ENCODE assay signal across 8 mouse cellular contexts in the genomic region with DNA sequence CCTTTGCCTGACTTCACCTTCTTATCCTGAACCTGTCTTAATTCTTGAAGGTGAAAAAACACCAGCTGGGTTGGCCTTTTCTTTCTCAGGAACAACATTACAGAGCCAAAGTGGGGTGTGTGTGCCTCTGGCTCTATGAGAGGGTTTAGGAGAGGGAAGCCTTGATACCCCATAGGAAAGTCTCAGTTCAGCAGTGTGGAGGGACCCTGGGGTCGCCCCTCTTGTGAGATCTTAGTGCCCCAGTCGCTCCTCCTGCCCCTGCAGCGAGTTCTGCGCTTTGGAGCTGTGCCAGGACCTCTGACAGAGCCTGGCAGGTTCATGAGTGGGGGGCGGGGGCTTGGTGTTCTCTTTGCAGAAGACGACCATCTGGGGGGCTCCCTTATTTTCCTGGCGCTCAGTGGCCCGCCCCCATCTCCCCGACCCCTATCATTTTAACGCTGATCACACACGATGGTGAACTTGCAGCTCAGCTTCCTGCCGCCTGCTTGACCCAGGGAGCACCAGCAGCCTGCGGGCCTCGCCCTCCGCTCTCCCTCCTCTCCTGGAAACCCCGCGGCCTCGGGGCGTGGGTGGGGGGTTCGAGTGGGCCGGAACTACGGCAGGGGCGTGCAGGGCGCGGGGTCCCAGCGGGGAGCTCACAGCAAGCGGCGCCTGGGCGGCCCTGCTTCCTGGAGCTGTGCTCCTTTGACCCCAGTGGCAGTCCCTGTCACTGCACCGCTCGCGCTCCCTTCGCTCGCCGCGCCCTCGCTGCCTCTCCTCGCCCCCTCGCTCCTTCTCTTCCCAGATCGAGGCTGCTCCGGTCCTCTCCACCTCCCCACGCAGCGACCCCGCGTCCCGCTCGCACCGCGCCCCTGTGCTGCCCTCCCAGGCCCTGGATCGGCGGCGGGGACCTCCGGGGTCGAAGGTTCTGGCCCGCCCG. TPM values are rescaled to one million over a fixed set of nuclear protein-coding genes. Genes with fewer than 3 reads are reported as not detected.
A peak's percentile ranks its signal among the peaks of the same experiment; 100 is the strongest.
DNase-seq lines count a peak whose midpoint lies in the region; ATAC-seq and TF ChIP-seq lines count a peak whose summit lies in the region.

TSS of gene Mpped2 (plus strand) at position 487 of the 919 bp plus-strand sequence.

- H3K4me2 ChIP-seq in heart, embryonic 12.5 days, result peak within 1 kb of the TSS; percentile 89
- peak within 1 kb of the TSS; percentile 99 for H3K4me2 ChIP-seq in kidney, embryonic 16.5 days (replicated peaks; ENCODE audit: low read depth, low read length)
- peak within 1 kb of the TSS; percentile 87 for H3K4me2 ChIP-seq in liver, embryonic 12.5 days
- peak within 1 kb of the TSS; percentile 92 for H3K4me2 ChIP-seq in neural tube, embryonic 13.5 days

- peaks cover 29% of the 10 kb centered on the region for H3K27me3 ChIP-seq in E14TG2a.4 (ENCODE audit: insufficient read depth, low read length)
- H3K27me3 ChIP-seq in forebrain, embryonic 10.5 days (ENCODE audit: poor library complexity, severe bottlenecking), result peaks cover 44% of the 10 kb centered on the region
- H3K27me3 ChIP-seq in heart, embryonic 12.5 days (replicated peaks), result no peaks in the 10 kb centered on the region
- H3K27me3 ChIP-seq in kidney, embryonic 16.5 days (ENCODE audit: insufficient read depth, low read length), result peaks cover 38% of the 10 kb centered on the region
- H3K27me3 ChIP-seq in liver, embryonic 12.5 days (replicated peaks), result peaks cover 64% of the 10 kb centered on the region
- no peaks in the 10 kb centered on the region for H3K27me3 ChIP-seq in neural tube, embryonic 13.5 days

- ATAC-seq in heart, embryonic 12.5 days (ENCODE audit: insufficient number of reproducible peaks, low FRiP score), result peak; percentile 74
- peak; percentile 85 for ATAC-seq in kidney, embryonic 16.5 days (ENCODE audit: low FRiP score, low TSS enrichment)
- ATAC-seq in liver, embryonic 12.5 days, result peak; percentile 74
- ATAC-seq in neural tube, embryonic 13.5 days (ENCODE audit: low read depth), result peak; percentile 68

- peaks cover 28% of the 10 kb centered on the region for H3K4me1 ChIP-seq in E14TG2a.4 (replicated peaks; ENCODE audit: low read depth, low read length)
- peaks cover 57% of the 10 kb centered on the region for H3K4me1 ChIP-seq in forebrain, embryonic 10.5 days
- H3K4me1 ChIP-seq in heart, embryonic 12.5 days (replicated peaks), result peaks cover 13% of the 10 kb centered on the region; the same call in 1 of the 2 replicates
- peaks cover 22% of the 10 kb centered on the region for H3K4me1 ChIP-seq in kidney, embryonic 16.5 days (ENCODE audit: insufficient read depth, low read length)
- H3K4me1 ChIP-seq in liver, embryonic 12.5 days, result peaks cover 17% of the 10 kb centered on the region; the same call in 1 of the 2 replicates
- H3K4me1 ChIP-seq in neural tube, embryonic 13.5 days (replicated peaks), result peaks cover 41% of the 10 kb centered on the region

- no peaks in the 10 kb centered on the region for H3K9me3 ChIP-seq in E14TG2a.4 (ENCODE audit: low read length)
- H3K9me3 ChIP-seq in forebrain, embryonic 10.5 days, result no peaks in the 10 kb centered on the region
- H3K9me3 ChIP-seq in heart, embryonic 12.5 days (replicated peaks), result no peaks in the 10 kb centered on the region
- no peaks in the 10 kb centered on the region for H3K9me3 ChIP-seq in kidney, embryonic 16.5 days (ENCODE audit: low read length)
- no peaks in the 10 kb centered on the region for H3K9me3 ChIP-seq in liver, embryonic 12.5 days (replicated peaks)
- H3K9me3 ChIP-seq in neural tube, embryonic 13.5 days, result no peaks in the 10 kb centered on the region

- under 1% methylated on average over 56 of the region's 56 CpGs for WGBS in forebrain, embryonic 10.5 days
- 1% methylated on average over 53 of the region's 56 CpGs for WGBS in heart, embryonic 12.5 days
- under 1% methylated on average over 55 of the region's 56 CpGs for WGBS in kidney, embryonic 16.5 days
- WGBS in liver, embryonic 12.5 days (ENCODE audit: insufficient replicate concordance), result 1% methylated on average over 53 of the region's 56 CpGs
- under 1% methylated on average over 48 of the region's 56 CpGs for WGBS in neural tube, embryonic 13.5 days

- TF ChIP-seq CTCF in E14TG2a.4 (conservative IDR thresholded peaks at IDR 0.05; ENCODE audit: low read length), result no peak

- peak within 1 kb of the TSS; percentile 96 for H3K9ac ChIP-seq in heart, embryonic 12.5 days
- H3K9ac ChIP-seq in kidney, embryonic 16.5 days (replicated peaks; ENCODE audit: low read length), result peak within 1 kb of the TSS; percentile 87
- peak within 1 kb of the TSS; percentile 67 for H3K9ac ChIP-seq in liver, embryonic 12.5 days
- peak within 1 kb of the TSS; percentile 99 for H3K9ac ChIP-seq in neural tube, embryonic 13.5 days

- H3K4me3 ChIP-seq in E14TG2a.4 (replicated peaks; ENCODE audit: low read length), result peak within 1 kb of the TSS; percentile 87
- peak within 1 kb of the TSS; percentile 89 for H3K4me3 ChIP-seq in forebrain, embryonic 10.5 days
- peak within 1 kb of the TSS; percentile 94 for H3K4me3 ChIP-seq in heart, embryonic 12.5 days
- peak within 1 kb of the TSS; percentile 73 for H3K4me3 ChIP-seq in kidney, embryonic 16.5 days (ENCODE audit: low read length)
- peak within 1 kb of the TSS; percentile 64 for H3K4me3 ChIP-seq in liver, embryonic 12.5 days
- H3K4me3 ChIP-seq in neural tube, embryonic 13.5 days, result peak within 1 kb of the TSS; percentile 93

- peak; percentile 68 for DNase-seq in brain, adult 2 months (ENCODE audit: low read depth, low spot score)
- peak; percentile 86 for DNase-seq in forebrain, embryonic 10.5 days (ENCODE audit: extremely low spot score, low spot score)
- DNase-seq in thymus, postnatal 25 days, result peak; percentile 18

- H3K36me3 ChIP-seq in E14TG2a.4 (ENCODE audit: insufficient read depth, low read length), result no peaks in the 10 kb centered on the region
- H3K36me3 ChIP-seq in forebrain, embryonic 10.5 days (replicated peaks), result no peaks in the 10 kb centered on the region
- no peaks in the 10 kb centered on the region for H3K36me3 ChIP-seq in heart, embryonic 12.5 days
- H3K36me3 ChIP-seq in kidney, embryonic 16.5 days (ENCODE audit: insufficient read depth, low read length), result no peaks in the 10 kb centered on the region
- H3K36me3 ChIP-seq in liver, embryonic 12.5 days, result no peaks in the 10 kb centered on the region
- no peaks in the 10 kb centered on the region for H3K36me3 ChIP-seq in neural tube, embryonic 13.5 days

- peak within 1 kb of the TSS; percentile 99 for H3K27ac ChIP-seq in forebrain, embryonic 10.5 days
- H3K27ac ChIP-seq in heart, embryonic 12.5 days (ENCODE audit: poor library complexity, severe bottlenecking), result peak within 1 kb of the TSS; percentile 99
- peak within 1 kb of the TSS; percentile 87 for H3K27ac ChIP-seq in kidney, embryonic 16.5 days (ENCODE audit: low read length)
- H3K27ac ChIP-seq in liver, embryonic 12.5 days, result peak within 1 kb of the TSS; percentile 68
- peak within 1 kb of the TSS; percentile 100 for H3K27ac ChIP-seq in neural tube, embryonic 13.5 days (replicated peaks)

RNA-seq across cellular contexts. Expression of gene Mpped2, which starts in this region (rescaled TPM):
- 41.6 and 48.8 TPM in 2 replicates for polyA plus RNA-seq in forebrain, embryonic 10.5 days (2016; fragmentation: Nextera tagmentation; extraction: Ambion mirVana)
- 114 and 117 TPM in 2 replicates for polyA plus RNA-seq in heart, embryonic 12.5 days (2016; fragmentation: Nextera tagmentation; extraction: Ambion mirVana)
- polyA plus RNA-seq in kidney, embryonic 16.5 days (2015; fragmentation: Nextera tagmentation; extraction: Ambion mirVana), result 28.6 and 32.0 TPM in 2 replicates
- 5.3 and 6.7 TPM in 2 replicates for polyA plus RNA-seq in liver, embryonic 12.5 days (2016; fragmentation: Nextera tagmentation; extraction: Ambion mirVana)
- polyA plus RNA-seq in neural tube, embryonic 13.5 days (2015; fragmentation: Nextera tagmentation; extraction: Ambion mirVana), result 199 and 206 TPM in 2 replicates

Comparison
In these comparisons a context has a peak if more than half of its experiments do, and no peak if none do; other contexts are left out.
1. Peak in every context shown above with its lines: DNase-seq, ATAC-seq, H3K4me3 ChIP-seq and H3K27ac ChIP-seq.
2. DNase-seq: peak in every context shown above with its lines; median percentile 86 in forebrain, embryonic 10.5 days; 68 in brain, adult 2 months; 18 in thymus, postnatal 25 days.